Mouse (Mus musculus) layer of hippocampus, adult 8-10 months (tissue): ENCODE results near the gene Ccr2. TPM values are rescaled to one million over a fixed set of nuclear protein-coding genes. Genes with fewer than 3 reads are reported as not detected.
"Not testable (repeated sequence)": the region's sequence is repeated elsewhere in the genome, so short reads cannot be mapped to it uniquely, and the experiment has no call there.

Experiments
- DNase-seq, 2 experiments: peaks; one replicate each; pipeline ENCODE4 v3.0.0; 2022; ENCODE audit warnings: low spot score in 2 of 2
- total RNA-seq, 4 experiments: library from RNA; stranded (reverse); gene quantifications; 2 replicates each; pipeline ENCODE4 v1.2.4; 2022

Gene Ccr2
- under 1 TPM in 2 of 4 experiments, not detected in 2; 0.11 to 0.31 TPM for total RNA-seq

DNA sequence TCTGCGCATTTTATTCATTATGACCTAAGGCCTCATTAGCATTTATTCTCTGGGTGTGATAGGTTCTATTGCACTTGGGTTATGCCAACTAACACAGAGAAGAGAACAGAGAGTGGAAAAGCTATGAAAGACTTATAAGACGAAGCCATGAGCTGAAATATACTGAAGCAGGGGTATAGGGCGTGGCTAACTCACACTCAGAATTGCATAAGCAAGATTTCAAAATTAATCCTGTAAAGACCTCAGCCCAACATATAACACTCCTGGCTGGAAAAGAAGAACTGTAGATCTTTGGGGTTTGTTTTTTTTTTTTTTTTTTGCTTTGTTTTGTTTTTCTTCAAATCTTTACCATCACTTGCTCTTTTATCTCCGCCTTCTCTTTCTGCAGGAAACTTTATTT, at the start of gene Ccr2:
Gene Ccr2, plus strand, starts transcription at position 228 of the 400 bp plus-strand sequence.
- no peak for DNase-seq

DNA sequence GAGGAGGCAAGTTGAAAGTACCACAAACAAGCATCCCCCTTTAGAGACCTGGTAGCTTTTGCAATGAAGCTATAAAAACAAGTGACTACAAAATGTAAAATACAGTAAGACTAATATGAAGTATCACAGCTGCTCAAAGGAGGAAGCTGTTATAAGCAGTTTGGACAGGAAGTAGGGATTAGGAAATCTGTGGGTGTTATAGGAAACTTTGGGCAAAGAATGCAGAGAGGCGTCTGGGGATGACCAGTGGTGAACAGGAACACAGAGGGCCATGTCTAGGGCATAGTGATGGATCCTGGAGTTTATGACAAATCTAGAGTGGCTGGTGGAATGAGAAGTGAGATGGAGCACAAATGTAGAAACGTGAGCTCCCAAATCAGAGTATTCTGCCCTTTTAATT, 48.2 kb upstream of the Ccr2 start:
- no peak for DNase-seq

GRCm38 (mm10) chr9:124056158-124056709, 45.5 kb upstream of the Ccr2 start:
- DNase-seq = no peak

GRCm38 (mm10) chr9:124059660-124060352, 41.9 kb upstream of the Ccr2 start:
- no peak for DNase-seq

- not testable (repeated sequence) for DNase-seq
Observed at GRCm38 (mm10) chr9:124061474-124062432, 40.0 kb upstream of the Ccr2 start.

DNA sequence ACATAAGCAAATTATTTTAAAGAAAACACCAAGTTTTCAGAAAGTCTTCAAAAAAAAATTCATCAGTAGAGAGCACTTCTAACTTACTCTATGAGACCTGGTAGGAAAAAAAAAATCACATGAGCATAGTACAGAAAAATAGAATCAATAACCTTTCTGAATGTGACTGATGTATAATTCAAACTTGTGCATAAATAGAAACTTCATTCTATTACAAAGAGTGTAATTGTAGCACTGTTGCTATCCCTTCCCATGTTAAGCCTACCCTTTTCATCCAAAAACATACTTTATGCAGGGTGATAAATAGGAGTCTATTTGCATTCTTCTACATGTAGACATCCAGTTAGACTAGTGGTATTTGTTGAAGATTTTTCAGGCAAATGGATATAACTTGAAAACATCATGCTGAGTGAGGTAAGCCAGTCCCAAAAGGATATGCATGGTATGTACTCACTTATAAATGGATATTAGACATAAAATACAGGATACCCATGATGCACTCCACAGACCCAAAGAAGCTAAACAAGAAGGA, 35.1 kb upstream of the Ccr2 start:
- no peak for DNase-seq

- DNase-seq = no peak
Observed at GRCm38 (mm10) chr9:124068098-124069058, 33.4 kb upstream of the Ccr2 start.

- DNase-seq = no peak
Observed at GRCm38 (mm10) chr9:124071506-124071905, 30.2 kb upstream of the Ccr2 start.

- no peak for DNase-seq
Observed at GRCm38 (mm10) chr9:124079803-124080202, 21.9 kb upstream of the Ccr2 start.

GRCm38 (mm10) chr9:124080471-124080870, 21.3 kb upstream of the Ccr2 start:
- DNase-seq = not testable (repeated sequence)

DNA sequence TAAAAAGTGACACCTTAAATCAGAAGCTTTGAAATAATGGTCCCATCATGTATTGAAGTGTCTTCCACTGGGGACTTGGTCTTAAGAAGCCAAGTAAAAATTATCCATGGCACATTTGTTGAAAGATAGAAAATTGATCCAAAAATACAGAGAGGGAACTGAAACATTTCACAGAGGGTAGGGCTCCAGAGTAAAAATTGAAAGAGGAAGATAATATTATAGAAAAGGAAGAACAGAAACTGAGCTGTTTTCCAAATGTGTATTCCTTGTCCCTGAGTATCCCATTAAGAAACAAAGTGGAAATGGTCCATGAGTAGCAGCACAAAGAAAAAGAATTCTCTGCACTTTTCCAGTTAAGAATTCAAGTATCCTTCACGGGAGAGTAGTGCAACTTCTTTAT, 11.3 kb upstream of the Ccr2 start:
- DNase-seq = no peak

- no peak for DNase-seq
Observed at GRCm38 (mm10) chr9:124099127-124099526, 2.6 kb upstream of the Ccr2 start.

DNA sequence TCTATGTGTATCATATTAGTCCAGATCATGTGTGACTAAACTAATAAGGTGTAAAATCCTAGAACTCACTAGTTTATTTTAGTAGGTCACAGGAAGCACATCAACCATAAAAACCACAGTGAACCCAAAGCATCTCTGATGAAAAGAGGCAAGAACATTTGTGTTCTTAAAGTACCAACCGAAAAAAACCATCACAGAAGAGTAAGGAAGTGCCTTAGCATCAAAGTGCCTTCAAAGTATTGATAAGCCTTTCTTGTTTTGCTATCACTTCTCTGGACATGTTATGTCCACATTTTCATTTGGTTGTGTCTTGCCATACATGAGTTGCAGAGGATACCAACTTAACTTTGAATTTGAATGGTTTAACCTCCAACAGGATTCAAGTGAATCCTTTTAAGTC, 1.4 kb upstream of the Ccr2 start:
- no peak for DNase-seq

DNA sequence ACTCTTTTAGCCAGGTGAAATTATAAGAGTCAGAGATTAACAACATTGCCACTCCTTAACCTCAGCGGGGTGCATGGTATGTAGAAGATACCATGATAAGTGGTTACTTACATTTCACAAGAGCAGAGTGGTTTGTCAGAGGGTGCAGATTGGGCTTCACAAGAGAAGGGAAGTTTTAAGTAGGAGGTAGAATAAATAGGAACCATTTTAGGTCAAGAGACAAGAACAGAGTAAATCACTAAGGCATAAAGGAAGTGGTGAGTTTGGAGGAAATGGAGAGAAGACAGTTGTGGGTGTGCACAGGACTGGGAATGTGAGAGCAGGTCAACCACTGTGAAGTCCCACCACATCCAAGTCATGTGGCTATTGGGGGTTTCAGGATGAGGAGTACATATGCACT, 1.4 kb downstream of the Ccr2 start:
- no peak for DNase-seq

GRCm38 (mm10) chr9:124105196-124105595, 3.4 kb downstream of the Ccr2 start:
- DNase-seq = no peak

GRCm38 (mm10) chr9:124107232-124107631, 5.5 kb downstream of the Ccr2 start:
- DNase-seq = no peak

DNA sequence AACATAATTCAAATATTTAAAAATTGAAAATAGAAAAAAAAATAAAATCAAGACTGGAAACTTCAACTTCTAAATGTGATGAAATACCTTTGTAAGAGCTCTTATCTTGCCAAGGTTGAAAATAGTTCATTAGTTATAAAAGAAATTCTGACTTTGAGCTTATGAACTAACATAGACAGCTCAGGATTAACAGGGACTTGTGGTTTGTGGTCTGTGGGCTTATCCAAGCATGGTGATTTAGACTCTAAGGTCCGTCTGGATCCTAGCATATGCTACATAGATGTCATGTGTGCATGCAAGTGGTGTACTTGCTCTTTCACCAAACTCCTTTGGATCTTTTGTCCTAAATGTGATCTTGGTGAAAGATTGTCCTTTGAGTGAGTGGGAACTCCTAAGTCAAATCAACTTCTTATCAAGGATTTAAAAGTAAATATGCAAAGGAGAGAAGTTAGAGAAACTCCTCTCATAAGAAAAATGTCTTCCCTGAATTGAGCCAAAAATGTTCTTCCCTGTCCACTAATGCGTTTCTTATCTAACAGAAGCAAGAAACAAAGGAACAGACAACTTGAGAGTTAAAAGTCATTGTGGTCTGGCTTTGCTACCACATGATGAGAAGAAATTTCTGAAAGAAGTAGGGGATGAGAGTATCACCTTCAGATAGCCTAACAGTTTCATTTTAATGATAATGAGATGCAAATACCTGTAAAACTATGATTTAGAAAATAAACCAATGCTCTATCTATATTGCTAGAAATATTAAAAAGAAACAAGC, 6.8 kb downstream of the Ccr2 start:
- no peak for DNase-seq

DNA sequence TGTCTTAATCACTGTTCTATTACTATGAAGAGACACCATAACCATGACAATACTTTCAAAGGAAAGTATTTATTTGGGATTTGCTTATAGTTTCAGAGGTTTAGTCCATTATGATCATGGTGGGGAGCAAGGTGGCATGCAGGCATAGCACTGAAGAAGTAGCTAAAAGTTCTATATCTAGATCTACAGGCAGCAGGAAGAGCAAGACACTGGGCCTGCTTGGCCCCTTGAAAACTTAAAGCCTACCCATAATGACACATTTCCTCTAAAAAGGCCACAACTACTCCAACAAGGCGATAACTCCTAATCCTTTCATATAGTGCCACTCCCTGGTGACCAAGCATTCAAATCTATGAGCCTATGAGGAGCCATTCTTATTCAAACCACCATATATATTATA, 10.2 kb downstream of the Ccr2 start:
- DNase-seq = no peak

GRCm38 (mm10) chr9:124112591-124113239, 11.0 kb downstream of the Ccr2 start:
- DNase-seq = no peak
